Mouse (Mus musculus): Measurements from ENCODE around the gene Folr1.

Gene Folr1

GRCm38 (mm10) chr7:101870629-101871028, at the start of gene Folr1:
Gene Folr1, minus strand, starts transcription at chr7:101870788.
- peak; percentile 91 for DNase-seq

- peak; percentile 72 for DNase-seq
These were observed 47.5 kb upstream of the Folr1 start for GRCm38 (mm10) chr7:101918071-101918470.

GRCm38 (mm10) chr7:101911982-101912381, 41.4 kb upstream of the Folr1 start:
- DNase-seq = no peak

GRCm38 (mm10) chr7:101910138-101910537, 39.5 kb upstream of the Folr1 start:
- peak; percentile 56 for DNase-seq

GRCm38 (mm10) chr7:101908367-101908766, 37.8 kb upstream of the Folr1 start:
- DNase-seq = no peak

GRCm38 (mm10) chr7:101906696-101907095, 36.1 kb upstream of the Folr1 start:
- DNase-seq = no peak

- DNase-seq = no peak
These were observed 35.7 kb upstream of the Folr1 start, which contains the start of gene Tomt for GRCm38 (mm10) chr7:101906287-101906681. Gene Tomt, minus strand, starts transcription at chr7:101906359.

GRCm38 (mm10) chr7:101905561-101906286, 35.1 kb upstream of the Folr1 start, which contains the start of gene Lamtor1:
Gene Lamtor1, plus strand, starts transcription at chr7:101905904.
- DNase-seq = peak; percentile 100

GRCm38 (mm10) chr7:101902846-101903245, 32.3 kb upstream of the Folr1 start:
- no peak for DNase-seq

- no peak for DNase-seq
These were observed 31.4 kb upstream of the Folr1 start for GRCm38 (mm10) chr7:101901969-101902368.

- no peak for DNase-seq
These were observed 29.9 kb upstream of the Folr1 start for GRCm38 (mm10) chr7:101900331-101901097.

- DNase-seq = peak; percentile 99
These were observed 25.8 kb upstream of the Folr1 start for GRCm38 (mm10) chr7:101896104-101897066.

GRCm38 (mm10) chr7:101895695-101896094, 25.1 kb upstream of the Folr1 start:
- DNase-seq = no peak

GRCm38 (mm10) chr7:101888460-101888859, 17.9 kb upstream of the Folr1 start:
- no peak for DNase-seq

- no peak for DNase-seq
These were observed 15.7 kb upstream of the Folr1 start for GRCm38 (mm10) chr7:101886274-101886673.

- DNase-seq = no peak
These were observed 13.6 kb upstream of the Folr1 start for GRCm38 (mm10) chr7:101884160-101884559.

GRCm38 (mm10) chr7:101882413-101883154, 12.0 kb upstream of the Folr1 start:
- DNase-seq = peak; percentile 54

- no peak for DNase-seq
These were observed 10.3 kb upstream of the Folr1 start for GRCm38 (mm10) chr7:101880855-101881254.

- DNase-seq = no peak
These were observed 5.4 kb upstream of the Folr1 start for GRCm38 (mm10) chr7:101875978-101876377.

GRCm38 (mm10) chr7:101871296-101871695, 708 bp upstream of the Folr1 start:
- peak; percentile 43 for DNase-seq

GRCm38 (mm10) chr7:101869163-101869500, 1.5 kb downstream of the Folr1 start:
- DNase-seq = peak; percentile 58

Data from kidney, adult 9 months (tissue).